Mouse (Mus musculus): ENCODE measurements around the gene Ifi27l2b. TPM values are rescaled to one million over a fixed set of nuclear protein-coding genes. Genes with fewer than 3 reads are reported as not detected.

The Ifi27l2b gene
- 505 and 529 TPM in 2 replicates for polyA plus RNA-seq (2015; fragmentation: Nextera tagmentation; extraction: Ambion mirVana)

DNA sequence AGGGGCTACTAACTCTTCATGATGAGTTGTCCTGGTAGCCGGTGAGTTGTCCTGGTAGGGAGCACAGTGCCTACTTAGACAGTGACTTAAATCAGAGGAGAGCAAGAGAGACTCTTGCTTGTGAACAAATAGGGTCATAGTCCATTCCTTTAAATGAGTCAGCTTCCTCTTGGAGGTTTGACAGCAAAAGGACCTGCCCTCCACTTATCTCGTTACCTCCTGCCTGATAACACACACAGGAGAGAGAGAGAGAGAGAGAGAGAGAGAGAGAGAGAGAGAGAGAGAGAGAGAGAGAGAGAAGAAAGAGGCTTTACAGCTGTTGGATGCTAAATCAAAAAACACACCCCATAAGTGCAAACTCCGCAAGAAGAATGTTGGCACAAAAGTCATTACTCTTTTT, at the start of gene Ifi27l2b:
Ifi27l2b (minus strand) TSS at position 84 of the 400 bp plus-strand sequence.
- Histone ChIP-seq H3K36me3 (ENCODE audit: control insufficient read depth, insufficient read depth) (no peaks in the 10 kb centered on the region; the same call in 1 of the 2 replicates), H3K4me3 (ENCODE audit: low read depth, low read length) (no peak within 1 kb of the TSS), H3K9me3 (ENCODE audit: control insufficient read depth) (no peaks in the 10 kb centered on the region), H3K27me3 (replicated peaks; ENCODE audit: control insufficient read depth, insufficient read depth, low read length) (no peaks in the 10 kb centered on the region), H3K27ac (ENCODE audit: low read depth, low read length) (no peak within 1 kb of the TSS; the same call in 1 of the 2 replicates), H3K9ac (ENCODE audit: low read depth, low read length) (no peak within 1 kb of the TSS), H3K4me1 (replicated peaks; ENCODE audit: control insufficient read depth, insufficient read depth, low read length) (no peaks in the 10 kb centered on the region), H3K4me2 (replicated peaks; ENCODE audit: low read depth) (peak within 1 kb of the TSS; percentile 57)
- TF ChIP-seq CTCF (IDR thresholded peaks at IDR 0.05; ENCODE audit: low read depth): no peak
- ATAC-seq: peak; percentile 99
- 35% methylated on average over 3 of the region's 3 CpGs for WGBS

DNA sequence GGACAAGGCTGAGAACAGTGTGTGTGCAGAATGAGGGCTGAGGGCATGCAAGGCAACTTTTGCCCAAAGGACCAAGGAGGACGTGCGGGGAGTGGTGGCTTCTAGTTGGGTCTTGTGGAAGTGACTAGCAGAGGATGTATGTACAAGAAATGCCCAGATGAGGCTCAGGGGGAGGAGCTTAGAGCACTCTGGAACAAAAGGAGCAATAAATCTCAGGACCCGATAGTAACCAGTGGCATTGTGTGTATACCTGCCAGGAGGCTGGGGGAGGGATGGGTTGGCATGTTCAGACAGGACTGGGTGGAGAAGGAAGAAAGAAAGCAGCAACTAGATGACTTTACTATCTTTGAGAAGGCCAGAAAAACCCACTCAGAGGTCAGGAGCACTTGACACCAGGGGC, 47.4 kb upstream of the Ifi27l2b start:
- H3K27me3 ChIP-seq (replicated peaks; ENCODE audit: control insufficient read depth, insufficient read depth, low read length): no peaks in the 10 kb centered on the region
- H3K9me3 ChIP-seq (ENCODE audit: control insufficient read depth): no peaks in the 10 kb centered on the region
- WGBS: 56% methylated on average over 3 of the region's 3 CpGs
- TF ChIP-seq CTCF (IDR thresholded peaks at IDR 0.05; ENCODE audit: low read depth): no peak
- H3K4me2 ChIP-seq (replicated peaks; ENCODE audit: low read depth): no peak overlapping the region
- no peak overlapping the region for H3K27ac ChIP-seq (ENCODE audit: low read depth, low read length)
- 0 out of 2 replicates have a peak, but pooled peaks cover 4% of the 10 kb centered on the region for H3K4me1 ChIP-seq (replicated peaks; ENCODE audit: control insufficient read depth, insufficient read depth, low read length)
- no peak overlapping the region for H3K9ac ChIP-seq (ENCODE audit: low read depth, low read length)
- no peaks in the 10 kb centered on the region for H3K36me3 ChIP-seq (ENCODE audit: control insufficient read depth, insufficient read depth)
- ATAC-seq: peak; percentile 69
- no peak overlapping the region for H3K4me3 ChIP-seq (ENCODE audit: low read depth, low read length)

DNA sequence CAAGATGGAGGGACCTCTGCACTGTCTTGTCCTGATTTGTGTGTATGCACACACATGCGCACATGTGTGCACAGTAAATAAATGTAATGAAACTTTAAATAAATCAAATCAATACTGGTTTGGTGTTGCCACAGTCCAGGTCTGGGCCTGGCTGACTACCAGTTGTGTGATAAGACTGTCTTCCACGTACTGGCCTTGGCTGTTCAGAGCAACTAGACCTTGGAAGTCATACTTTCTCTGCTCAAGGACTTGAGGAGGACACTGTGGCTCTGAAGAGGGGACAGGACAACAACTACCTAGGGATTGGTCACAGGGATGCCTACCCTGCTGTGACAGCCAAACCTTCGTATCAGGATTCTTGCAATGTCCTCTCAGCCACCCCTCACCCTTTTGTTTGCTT, 46.3 kb upstream of the Ifi27l2b start:
- no peak for ATAC-seq
- no peaks in the 10 kb centered on the region for H3K27me3 ChIP-seq (replicated peaks; ENCODE audit: control insufficient read depth, insufficient read depth, low read length)
- no peaks in the 10 kb centered on the region for H3K9me3 ChIP-seq (ENCODE audit: control insufficient read depth)
- no peak for TF ChIP-seq CTCF (IDR thresholded peaks at IDR 0.05; ENCODE audit: low read depth)
- H3K9ac ChIP-seq (ENCODE audit: low read depth, low read length): no peak overlapping the region
- no peaks in the 10 kb centered on the region for H3K36me3 ChIP-seq (ENCODE audit: control insufficient read depth, insufficient read depth)
- no peak overlapping the region for H3K27ac ChIP-seq (ENCODE audit: low read depth, low read length)
- 0 out of 2 replicates have a peak, but pooled peaks cover 4% of the 10 kb centered on the region for H3K4me1 ChIP-seq (replicated peaks; ENCODE audit: control insufficient read depth, insufficient read depth, low read length)
- no peak overlapping the region for H3K4me3 ChIP-seq (ENCODE audit: low read depth, low read length)
- 63% methylated on average over 3 of the region's 3 CpGs for WGBS
- no peak overlapping the region for H3K4me2 ChIP-seq (replicated peaks; ENCODE audit: low read depth)

DNA sequence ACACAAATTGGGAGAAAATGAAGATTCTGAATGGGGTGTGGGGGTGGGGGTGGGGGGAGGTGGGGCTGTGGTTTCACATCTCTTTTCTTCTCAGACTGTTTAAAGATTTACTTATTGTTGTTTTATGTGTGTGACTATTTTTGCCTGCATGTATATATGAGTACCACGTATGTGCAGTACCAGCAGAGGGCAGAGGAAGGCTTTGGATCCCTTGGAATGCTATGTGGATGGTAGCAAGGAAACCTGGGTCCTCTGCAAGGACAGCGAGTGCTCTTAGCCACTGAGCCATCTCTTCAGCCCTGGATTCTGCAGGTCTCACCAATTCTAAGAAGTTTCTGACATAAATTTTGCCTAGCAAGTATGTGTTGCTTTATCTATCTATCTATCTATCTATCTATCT, 42.2 kb upstream of the Ifi27l2b start:
- peak; percentile 47 for TF ChIP-seq CTCF (IDR thresholded peaks at IDR 0.05; ENCODE audit: low read depth)
- ATAC-seq: no peak

DNA sequence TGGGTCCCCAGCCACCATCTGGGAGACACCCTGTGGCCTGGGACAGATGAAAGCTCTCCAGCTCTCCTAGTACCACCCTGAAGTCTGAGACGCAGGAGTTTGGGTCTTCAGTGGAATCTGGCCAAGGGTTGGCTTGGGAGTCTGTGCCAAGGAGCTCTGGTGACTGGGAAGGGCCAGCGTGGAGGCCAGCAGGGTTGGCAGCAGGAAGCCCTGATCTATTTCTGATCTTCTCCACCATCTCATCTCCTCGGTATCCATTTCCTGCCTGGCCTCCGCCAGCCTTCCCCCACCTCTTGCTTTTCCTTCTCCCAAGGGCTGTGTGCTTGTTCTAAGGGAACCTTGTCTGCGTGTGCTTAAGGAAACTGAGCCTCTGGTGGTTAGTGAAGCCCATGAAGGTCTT, 41.7 kb upstream of the Ifi27l2b start:
- Histone ChIP-seq H3K36me3 (ENCODE audit: control insufficient read depth, insufficient read depth) (no peaks in the 10 kb centered on the region), H3K9ac (ENCODE audit: low read depth, low read length) (no peak overlapping the region), H3K4me3 (ENCODE audit: low read depth, low read length) (no peak overlapping the region), H3K9me3 (ENCODE audit: control insufficient read depth) (no peaks in the 10 kb centered on the region), H3K27ac (ENCODE audit: low read depth, low read length) (no peak overlapping the region), H3K27me3 (replicated peaks; ENCODE audit: control insufficient read depth, insufficient read depth, low read length) (no peaks in the 10 kb centered on the region), H3K4me1 (replicated peaks; ENCODE audit: control insufficient read depth, insufficient read depth, low read length) (no peaks in the 10 kb centered on the region), H3K4me2 (replicated peaks; ENCODE audit: low read depth) (no peak overlapping the region)
- no peak for ATAC-seq
- 70% methylated on average over 5 of the region's 5 CpGs for WGBS
- TF ChIP-seq CTCF (IDR thresholded peaks at IDR 0.05; ENCODE audit: low read depth): no peak

More for the DNA sequence above, 42.2 kb upstream of the Ifi27l2b start:
- Histone ChIP-seq H3K4me2 (replicated peaks; ENCODE audit: low read depth) (no peak overlapping the region), H3K9ac (ENCODE audit: low read depth, low read length) (no peak overlapping the region), H3K9me3 (ENCODE audit: control insufficient read depth) (no peaks in the 10 kb centered on the region), H3K36me3 (ENCODE audit: control insufficient read depth, insufficient read depth) (no peaks in the 10 kb centered on the region), H3K4me1 (replicated peaks; ENCODE audit: control insufficient read depth, insufficient read depth, low read length) (0 out of 2 replicates have a peak, but pooled peaks cover 2% of the 10 kb centered on the region), H3K4me3 (ENCODE audit: low read depth, low read length) (no peak overlapping the region), H3K27me3 (replicated peaks; ENCODE audit: control insufficient read depth, insufficient read depth, low read length) (no peaks in the 10 kb centered on the region), H3K27ac (ENCODE audit: low read depth, low read length) (no peak overlapping the region)
- WGBS: 75% methylated on average over 2 of the region's 2 CpGs

DNA sequence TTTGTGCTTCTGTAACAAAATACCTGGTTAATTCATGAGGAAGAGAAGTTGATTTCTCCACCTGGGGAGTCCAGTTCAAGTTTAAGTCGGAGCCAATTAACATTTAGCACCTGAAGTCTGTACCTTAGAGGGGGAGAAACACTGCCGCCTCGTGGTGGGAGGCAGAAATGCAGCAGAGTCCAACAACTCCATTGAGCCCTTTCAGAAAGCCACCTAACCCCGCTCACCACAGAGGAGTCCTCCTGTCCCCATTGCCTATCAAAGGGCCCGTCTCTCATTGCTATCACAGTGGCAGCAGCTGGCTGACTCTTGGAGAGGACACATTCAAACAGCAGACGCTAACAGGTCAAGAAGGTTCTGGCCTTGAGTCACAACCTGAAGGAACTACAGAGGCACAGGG, 37.5 kb upstream of the Ifi27l2b start:
- peak; percentile 21; the same call in 1 of the 2 replicates for ATAC-seq
- Histone ChIP-seq H3K9me3 (ENCODE audit: control insufficient read depth) (no peaks in the 10 kb centered on the region), H3K27ac (ENCODE audit: low read depth, low read length) (no peak overlapping the region), H3K27me3 (replicated peaks; ENCODE audit: control insufficient read depth, insufficient read depth, low read length) (no peaks in the 10 kb centered on the region), H3K9ac (ENCODE audit: low read depth, low read length) (no peak overlapping the region), H3K4me3 (ENCODE audit: low read depth, low read length) (no peak overlapping the region), H3K36me3 (ENCODE audit: control insufficient read depth, insufficient read depth) (no peaks in the 10 kb centered on the region), H3K4me1 (replicated peaks; ENCODE audit: control insufficient read depth, insufficient read depth, low read length) (no peaks in the 10 kb centered on the region), H3K4me2 (replicated peaks; ENCODE audit: low read depth) (no peak overlapping the region)
- 21% methylated on average over 6 of the region's 6 CpGs for WGBS
- peak; percentile 89 for TF ChIP-seq CTCF (IDR thresholded peaks at IDR 0.05; ENCODE audit: low read depth)

DNA sequence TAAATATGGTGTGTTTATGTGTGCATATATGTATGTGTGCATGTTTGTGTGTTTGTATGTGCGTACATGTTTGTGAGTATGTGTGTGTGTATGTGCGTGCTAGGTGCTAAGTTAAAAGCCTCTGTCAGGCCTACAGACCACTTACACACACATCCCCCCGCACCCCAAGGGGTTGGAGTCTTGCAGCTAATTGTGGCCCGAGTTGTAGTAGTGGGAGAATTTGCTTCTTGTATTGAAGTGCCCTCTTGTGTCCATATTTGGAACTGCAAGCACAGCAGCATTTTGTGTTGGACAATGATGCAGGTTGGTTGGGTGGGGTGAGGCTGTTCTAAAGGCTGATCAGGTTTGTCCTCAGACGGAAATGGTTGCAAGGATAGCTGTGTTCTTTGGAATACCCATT, 35.7 kb upstream of the Ifi27l2b start:
- H3K4me1 ChIP-seq (replicated peaks; ENCODE audit: control insufficient read depth, insufficient read depth, low read length): no peaks in the 10 kb centered on the region
- H3K9me3 ChIP-seq (ENCODE audit: control insufficient read depth): no peaks in the 10 kb centered on the region
- H3K9ac ChIP-seq (ENCODE audit: low read depth, low read length): no peak overlapping the region
- H3K36me3 ChIP-seq (ENCODE audit: control insufficient read depth, insufficient read depth): no peaks in the 10 kb centered on the region
- no peaks in the 10 kb centered on the region for H3K27me3 ChIP-seq (replicated peaks; ENCODE audit: control insufficient read depth, insufficient read depth, low read length)
- TF ChIP-seq CTCF (IDR thresholded peaks at IDR 0.05; ENCODE audit: low read depth): peak; percentile 97
- H3K4me3 ChIP-seq (ENCODE audit: low read depth, low read length): no peak overlapping the region
- H3K27ac ChIP-seq (ENCODE audit: low read depth, low read length): no peak overlapping the region
- H3K4me2 ChIP-seq (replicated peaks; ENCODE audit: low read depth): no peak overlapping the region
- 33% methylated on average over 5 of the region's 5 CpGs for WGBS
- peak; percentile 39; the same call in 1 of the 2 replicates for ATAC-seq
